Comparison of ENCODE assay signal across 10 mouse cellular contexts in genomic region chr3:95861216-95861615, GRCm38 (mm10). TPM values are rescaled to one million over a fixed set of nuclear protein-coding genes. Genes with fewer than 3 reads are reported as not detected.
DNase-seq lines count a peak whose midpoint lies in the region; ATAC-seq and TF ChIP-seq lines count a peak whose summit lies in the region.
"Had no signal": no experiment of that assay in that cellular context is flagged by ENCODE, and none has a peak within 500 bp of the region (broad histone marks: within the 10 kb centered on the region; RNA-seq: fewer than 3 reads in every experiment).

No protein-coding gene starts in this region.

- no peaks in the 10 kb centered on the region for H3K27me3 ChIP-seq in midbrain, postnatal 0 days (ENCODE audit: insufficient read depth, low read length)
- no peaks in the 10 kb centered on the region for H3K27me3 ChIP-seq in midbrain, embryonic 13.5 days
- no peaks in the 10 kb centered on the region for H3K27me3 ChIP-seq in forebrain, embryonic 12.5 days
- H3K27me3 ChIP-seq: embryonic facial prominence, embryonic 15.5 days; neural tube, embryonic 13.5 days had no signal

- H3K36me3 ChIP-seq in midbrain, postnatal 0 days (ENCODE audit: insufficient read depth, low read length), result peaks cover 2% of the 10 kb centered on the region; the same call in 1 of the 2 replicates
- H3K36me3 ChIP-seq in midbrain, embryonic 13.5 days, result peaks cover 33% of the 10 kb centered on the region
- peaks cover 32% of the 10 kb centered on the region for H3K36me3 ChIP-seq in forebrain, embryonic 12.5 days (replicated peaks)

- intact Hi-C loops in gastrocnemius, adult 2 months (cut with DNase I), result loop anchor here (5.0 kb wide), 2 partner anchors 101 to 191 kb away; no protein-coding TSS in a partner anchor

- H3K4me3 ChIP-seq in gastrocnemius, adult 2 months, result no peak overlapping the region
- H3K4me3 ChIP-seq in midbrain, postnatal 0 days (ENCODE audit: low read depth, low read length), result no peak overlapping the region
- no peak overlapping the region for H3K4me3 ChIP-seq in midbrain, embryonic 13.5 days (replicated peaks)
- no peak overlapping the region for H3K4me3 ChIP-seq in forebrain, embryonic 12.5 days (replicated peaks)
- H3K4me3 ChIP-seq: embryonic facial prominence, embryonic 15.5 days; neural tube, embryonic 13.5 days had no signal

- peak; percentile 52 for TF ChIP-seq CTCF in gastrocnemius, adult 2 months (IDR thresholded peaks at IDR 0.05)
- TF ChIP-seq CTCF in midbrain, postnatal 0 days (IDR thresholded peaks at IDR 0.05), result peak; percentile 52
- 0 out of 2 replicates have a peak, but pooled peaks have one; percentile 12 for TF ChIP-seq CTCF in brain, embryonic 14.5 days (IDR thresholded peaks at IDR 0.05; ENCODE audit: borderline replicate concordance, extremely low read depth, insufficient read depth, insufficient read length)

- peak; percentile 22 for DNase-seq in gastrocnemius, adult 2 months
- no peak for DNase-seq in gastrocnemius, postnatal 25 days
- DNase-seq in midbrain, postnatal 0 days (ENCODE audit: low spot score), result no peak
- DNase-seq in brain, embryonic 14.5 days (ENCODE audit: low read depth), result peak; percentile 7
- peak; percentile 35 for DNase-seq in thymus, postnatal 25 days
- no peak for DNase-seq in yolk sac, embryonic 10.5 days (ENCODE audit: low spot score)

- 82% methylated on average over 10 of the region's 10 CpGs for WGBS in midbrain, postnatal 0 days
- whole genome bisulfite sequencing in midbrain, embryonic 13.5 days, result 78% methylated on average over 10 of the region's 10 CpGs
- 76% methylated on average over 10 of the region's 10 CpGs for WGBS in forebrain, embryonic 12.5 days

- no peak for TF ChIP-seq POLR2A in brain, embryonic 14.5 days (IDR thresholded peaks at IDR 0.05; ENCODE audit: borderline replicate concordance, extremely low read depth, insufficient read depth, insufficient read length, poor library complexity, severe bottlenecking)

- no peaks in the 10 kb centered on the region for H3K9me3 ChIP-seq in midbrain, postnatal 0 days (ENCODE audit: low read length)
- no peaks in the 10 kb centered on the region for H3K9me3 ChIP-seq in midbrain, embryonic 13.5 days
- no peaks in the 10 kb centered on the region for H3K9me3 ChIP-seq in forebrain, embryonic 12.5 days
- H3K9me3 ChIP-seq: embryonic facial prominence, embryonic 15.5 days; neural tube, embryonic 13.5 days had no signal

- ATAC-seq in midbrain, postnatal 0 days (ENCODE audit: low FRiP score), result no peak
- no peak for ATAC-seq in midbrain, embryonic 13.5 days
- ATAC-seq in forebrain, embryonic 12.5 days (ENCODE audit: low FRiP score), result no peak

- H3K4me2 ChIP-seq in midbrain, postnatal 0 days (ENCODE audit: low read depth, low read length, poor library complexity, severe bottlenecking), result no peak overlapping the region
- no peak overlapping the region for H3K4me2 ChIP-seq in midbrain, embryonic 13.5 days (replicated peaks)
- no peak overlapping the region for H3K4me2 ChIP-seq in forebrain, embryonic 12.5 days
- H3K4me2 ChIP-seq: embryonic facial prominence, embryonic 15.5 days; neural tube, embryonic 13.5 days had no signal

- H3K27ac ChIP-seq in gastrocnemius, adult 2 months, result no peak overlapping the region
- H3K27ac ChIP-seq in midbrain, postnatal 0 days (ENCODE audit: low read depth, low read length), result no peak overlapping the region
- no peak overlapping the region for H3K27ac ChIP-seq in midbrain, embryonic 13.5 days
- no peak overlapping the region for H3K27ac ChIP-seq in forebrain, embryonic 12.5 days
- H3K27ac ChIP-seq: embryonic facial prominence, embryonic 15.5 days; neural tube, embryonic 13.5 days had no signal

- H3K4me1 ChIP-seq in midbrain, postnatal 0 days (ENCODE audit: insufficient read depth, low read length), result no peaks in the 10 kb centered on the region
- no peaks in the 10 kb centered on the region; the same call in 1 of the 2 replicates for H3K4me1 ChIP-seq in midbrain, embryonic 13.5 days (replicated peaks)
- peaks cover under 1% of the 10 kb centered on the region; the same call in 1 of the 2 replicates for H3K4me1 ChIP-seq in forebrain, embryonic 12.5 days

- no peak overlapping the region for H3K9ac ChIP-seq in midbrain, postnatal 0 days (replicated peaks; ENCODE audit: low read length, poor library complexity, severe bottlenecking)
- no peak overlapping the region for H3K9ac ChIP-seq in midbrain, embryonic 13.5 days (replicated peaks)
- no peak overlapping the region for H3K9ac ChIP-seq in forebrain, embryonic 12.5 days
- H3K9ac ChIP-seq: embryonic facial prominence, embryonic 15.5 days; neural tube, embryonic 13.5 days had no signal

RNA-seq across cellular contexts. Expression of gene Prpf3, which starts 5.5 kb away (rescaled TPM):
- total RNA-seq in gastrocnemius, adult 2 months (2021), result 10 to 100 TPM; 18.2 to 18.3 TPM
- total RNA-seq in gastrocnemius, postnatal 25 days (2021), result 10 to 100 TPM; 11.8 to 17.6 TPM
- total RNA-seq in midbrain, postnatal 0 days (2014; rRNA removed), result 9.3 and 11.0 TPM in 2 replicates
- polyA plus RNA-seq in midbrain, postnatal 0 days (2015; fragmentation: Nextera tagmentation; extraction: Ambion mirVana), result 24.0 and 26.9 TPM in 2 replicates
- 39.5 and 48.0 TPM in 2 replicates for polyA plus RNA-seq in midbrain, embryonic 13.5 days (2015; fragmentation: Nextera tagmentation; extraction: Ambion mirVana)
- polyA plus RNA-seq in brain, embryonic 14.5 days (2012; rRNA removed), result 35.6 and 37.4 TPM in 2 replicates
- 59.1 and 69.5 TPM in 2 replicates for polyA plus RNA-seq in forebrain, embryonic 12.5 days (2016; fragmentation: Nextera tagmentation; extraction: Ambion mirVana)

RNA-seq across cellular contexts. Expression of gene Mrps21, which starts 10.1 kb away (rescaled TPM):
- total RNA-seq in gastrocnemius, adult 2 months (2021), result 100 to 1,000 TPM; 303 to 336 TPM
- 100 to 1,000 TPM; 277 to 284 TPM for total RNA-seq in gastrocnemius, postnatal 25 days (2021)
- total RNA-seq in midbrain, postnatal 0 days (2014; rRNA removed), result 82.9 and 88.3 TPM in 2 replicates
- 241 TPM in 2 replicates for polyA plus RNA-seq in midbrain, postnatal 0 days (2015; fragmentation: Nextera tagmentation; extraction: Ambion mirVana)
- polyA plus RNA-seq in midbrain, embryonic 13.5 days (2015; fragmentation: Nextera tagmentation; extraction: Ambion mirVana), result 340 TPM in 2 replicates
- polyA plus RNA-seq in brain, embryonic 14.5 days (2012; rRNA removed), result 148 and 152 TPM in 2 replicates
- 328 and 348 TPM in 2 replicates for polyA plus RNA-seq in forebrain, embryonic 12.5 days (2016; fragmentation: Nextera tagmentation; extraction: Ambion mirVana)

RNA-seq across cellular contexts. Expression of gene Ciart, which starts 20.8 kb away (rescaled TPM):
- total RNA-seq in gastrocnemius, adult 2 months (2021), result 1 to 10 TPM; 2.7 to 9.3 TPM
- total RNA-seq in gastrocnemius, postnatal 25 days (2021), result 1 to 10 TPM in 1 of 2 experiments, under 1 TPM in 1; 0.82 to 7.7 TPM
- 4.2 and 5.2 TPM in 2 replicates for total RNA-seq in midbrain, postnatal 0 days (2014; rRNA removed)
- polyA plus RNA-seq in midbrain, postnatal 0 days (2015; fragmentation: Nextera tagmentation; extraction: Ambion mirVana), result 9.3 and 12.6 TPM in 2 replicates
- 3.2 and 4.8 TPM in 2 replicates for polyA plus RNA-seq in midbrain, embryonic 13.5 days (2015; fragmentation: Nextera tagmentation; extraction: Ambion mirVana)
- 3.7 and 3.8 TPM in 2 replicates for polyA plus RNA-seq in brain, embryonic 14.5 days (2012; rRNA removed)
- polyA plus RNA-seq in forebrain, embryonic 12.5 days (2016; fragmentation: Nextera tagmentation; extraction: Ambion mirVana), result 4.1 and 4.9 TPM in 2 replicates

RNA-seq across cellular contexts. Expression of gene BC028528, which starts 30.6 kb away (rescaled TPM):
- total RNA-seq in gastrocnemius, adult 2 months (2021), result 1 to 10 TPM; 1.4 to 2.1 TPM
- 1 to 10 TPM; 2.8 to 3.7 TPM for total RNA-seq in gastrocnemius, postnatal 25 days (2021)
- total RNA-seq in midbrain, postnatal 0 days (2014; rRNA removed), result 6.5 and 27.7 TPM in 2 replicates
- polyA plus RNA-seq in midbrain, postnatal 0 days (2015; fragmentation: Nextera tagmentation; extraction: Ambion mirVana), result 14.6 and 18.8 TPM in 2 replicates
- polyA plus RNA-seq in midbrain, embryonic 13.5 days (2015; fragmentation: Nextera tagmentation; extraction: Ambion mirVana), result 12.9 and 14.4 TPM in 2 replicates
- 11.4 and 12.1 TPM in 2 replicates for polyA plus RNA-seq in brain, embryonic 14.5 days (2012; rRNA removed)
- 8.4 and 10.1 TPM in 2 replicates for polyA plus RNA-seq in forebrain, embryonic 12.5 days (2016; fragmentation: Nextera tagmentation; extraction: Ambion mirVana)

RNA-seq across cellular contexts. Expression of gene Aph1a, which starts 32.6 kb away (rescaled TPM):
- 10 to 100 TPM; 41.0 to 50.3 TPM for total RNA-seq in gastrocnemius, adult 2 months (2021)
- total RNA-seq in gastrocnemius, postnatal 25 days (2021), result 10 to 100 TPM; 43.9 to 51.9 TPM
- total RNA-seq in midbrain, postnatal 0 days (2014; rRNA removed), result 67.5 and 71.6 TPM in 2 replicates
- 39.0 and 45.2 TPM in 2 replicates for polyA plus RNA-seq in midbrain, postnatal 0 days (2015; fragmentation: Nextera tagmentation; extraction: Ambion mirVana)
- 32.6 and 33.8 TPM in 2 replicates for polyA plus RNA-seq in midbrain, embryonic 13.5 days (2015; fragmentation: Nextera tagmentation; extraction: Ambion mirVana)
- 102 and 129 TPM in 2 replicates for polyA plus RNA-seq in brain, embryonic 14.5 days (2012; rRNA removed)
- polyA plus RNA-seq in forebrain, embryonic 12.5 days (2016; fragmentation: Nextera tagmentation; extraction: Ambion mirVana), result 32.2 and 37.5 TPM in 2 replicates

Comparison
In these comparisons a context has a peak if more than half of its experiments do, and no peak if none do; other contexts are left out.
1. DNase-seq: peak in gastrocnemius, adult 2 months (single experiment), brain, embryonic 14.5 days (single experiment) and thymus, postnatal 25 days (single experiment); none in gastrocnemius, postnatal 25 days (single experiment), midbrain, postnatal 0 days (single experiment) and yolk sac, embryonic 10.5 days (single experiment).
2. Peak in every context shown above with its lines, with median percentiles within 50 percentile points of each other: CTCF ChIP-seq.